Mouse (Mus musculus) testis, adult 10 weeks (tissue): ENCODE data around the gene Snap25. TPM values are rescaled to one million over a fixed set of nuclear protein-coding genes. Genes with fewer than 3 reads are reported as not detected.

Experiments
- polyA plus RNA-seq: library from polyadenylated mRNA; stranded (reverse); fragments of 350-450 nt; fragmentation: Illumina TruSeq; extraction: RNeasy Lipid Tissue Mini Kit (QIAGEN cat#74804); gene quantifications from one replicate; pipeline ENCODE4 v1.2.3, GENCODE M21; 2014; ENCODE audit warnings: low read depth, low replicate concordance

Gene Snap25
- polyA plus RNA-seq, result 0.18 TPM

GRCm38 (mm10) chr2:136713299-136713758, at the start of gene Snap25:
Gene Snap25, plus strand, starts transcription at chr2:136713453.

Other genes with a start within 250 kb of the Snap25 start
- gene Ankef1, start 211.5 kb upstream of the Snap25 start, polyA plus RNA-seq, result 556 TPM
- 23.3 TPM for gene AL731706.2, start 172.2 kb downstream of the Snap25 start, polyA plus RNA-seq
- gene Slx4ip, start 177.8 kb downstream of the Snap25 start, polyA plus RNA-seq, result 18.2 TPM
- 3.4 TPM for gene AL731706.1, start 177.9 kb downstream of the Snap25 start, polyA plus RNA-seq
- gene Mkks, start 177.9 kb downstream of the Snap25 start, polyA plus RNA-seq, result 24.8 TPM